Mouse (Mus musculus): ENCODE measurements at regions not wholly inside any gene's neighbourhood (a gene's known extent, or its start where the extent isn't known, plus 50 kb on each side); places are given as distances from the start of the nearest gene placed in this dataset.
A peak's percentile ranks its signal among the peaks of the same experiment; 100 is the strongest.
"Not testable (repeated sequence)": the region's sequence is repeated elsewhere in the genome, so short reads cannot be mapped to it uniquely, and the experiment has no call there.

DNA sequence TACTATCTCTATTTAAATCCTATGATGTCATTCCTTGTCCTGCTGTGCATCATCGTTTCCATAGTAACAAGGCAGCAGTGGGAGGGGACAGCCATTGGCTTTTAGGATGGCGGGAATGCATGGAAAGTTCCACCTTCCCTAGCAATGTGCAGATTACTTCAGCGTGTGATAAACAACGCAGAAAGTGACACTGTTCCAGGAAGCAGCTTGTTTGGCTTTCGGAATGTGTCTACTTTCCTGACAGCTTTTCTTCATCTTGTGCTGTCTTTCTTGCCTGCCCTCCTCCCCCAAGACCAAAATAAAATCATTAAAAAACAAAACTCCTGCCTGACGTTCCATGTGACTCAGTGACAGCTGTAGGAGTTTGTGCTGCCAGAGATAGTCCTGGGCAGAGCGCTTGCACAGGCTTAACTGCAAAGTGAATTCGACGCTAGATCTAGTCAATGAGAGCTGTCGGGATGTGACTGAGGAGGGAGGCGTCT, 149.6 kb downstream of the Enc1 start:
- DNase-seq, result peak; percentile 8

- DNase-seq, result no peak
Observed at GRCm38 (mm10) chr13:97388851-97389479, 148.1 kb downstream of the Enc1 start.

GRCm38 (mm10) chr13:97386511-97386910, 145.6 kb downstream of the Enc1 start:
- DNase-seq, result no peak

DNA sequence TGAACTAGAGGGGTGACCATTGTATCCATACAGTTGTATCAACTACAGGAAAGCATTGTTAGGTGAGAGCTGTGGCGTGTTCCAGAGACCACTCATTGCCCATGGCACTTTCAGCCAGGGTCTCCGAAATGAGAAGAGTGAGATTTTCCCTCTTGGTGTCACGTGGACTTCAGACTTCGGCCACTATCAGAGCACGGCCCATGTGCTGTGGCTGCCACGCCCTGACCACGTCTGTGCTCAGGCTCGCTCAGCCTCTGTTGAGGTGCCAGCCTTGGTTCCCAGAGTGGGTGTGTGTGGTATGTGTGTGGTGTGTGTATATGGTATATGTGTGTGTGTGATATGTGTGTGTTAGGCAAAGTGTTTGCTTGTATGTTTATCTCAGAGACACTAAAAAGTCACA, 144.6 kb downstream of the Enc1 start:
- no peak for DNase-seq

GRCm38 (mm10) chr13:97384091-97384777, 143.3 kb downstream of the Enc1 start:
- DNase-seq, result no peak

GRCm38 (mm10) chr13:97383351-97383750, 142.4 kb downstream of the Enc1 start:
- DNase-seq, result no peak

DNA sequence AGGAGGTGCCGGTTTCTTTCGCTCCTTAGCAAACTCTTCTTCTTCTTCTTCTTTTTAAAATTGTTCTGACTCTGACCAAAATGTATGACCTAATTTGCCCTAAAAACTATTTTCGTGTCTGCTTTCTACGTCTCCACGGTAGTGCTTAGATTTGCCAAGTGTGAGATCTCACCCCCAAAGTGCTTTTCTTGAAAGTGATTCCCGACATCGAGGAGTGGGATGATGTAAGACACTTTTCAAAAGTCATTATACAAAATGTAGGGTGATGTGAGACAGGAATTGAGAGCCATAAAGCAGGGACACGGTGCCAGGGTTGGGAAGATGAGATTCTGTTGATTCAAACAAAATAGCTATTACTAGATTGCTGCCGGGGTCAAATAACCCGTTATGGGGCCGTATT, 139.5 kb downstream of the Enc1 start:
- no peak for DNase-seq

GRCm38 (mm10) chr13:97376232-97376523, 135.3 kb downstream of the Enc1 start:
- no peak for DNase-seq

DNA sequence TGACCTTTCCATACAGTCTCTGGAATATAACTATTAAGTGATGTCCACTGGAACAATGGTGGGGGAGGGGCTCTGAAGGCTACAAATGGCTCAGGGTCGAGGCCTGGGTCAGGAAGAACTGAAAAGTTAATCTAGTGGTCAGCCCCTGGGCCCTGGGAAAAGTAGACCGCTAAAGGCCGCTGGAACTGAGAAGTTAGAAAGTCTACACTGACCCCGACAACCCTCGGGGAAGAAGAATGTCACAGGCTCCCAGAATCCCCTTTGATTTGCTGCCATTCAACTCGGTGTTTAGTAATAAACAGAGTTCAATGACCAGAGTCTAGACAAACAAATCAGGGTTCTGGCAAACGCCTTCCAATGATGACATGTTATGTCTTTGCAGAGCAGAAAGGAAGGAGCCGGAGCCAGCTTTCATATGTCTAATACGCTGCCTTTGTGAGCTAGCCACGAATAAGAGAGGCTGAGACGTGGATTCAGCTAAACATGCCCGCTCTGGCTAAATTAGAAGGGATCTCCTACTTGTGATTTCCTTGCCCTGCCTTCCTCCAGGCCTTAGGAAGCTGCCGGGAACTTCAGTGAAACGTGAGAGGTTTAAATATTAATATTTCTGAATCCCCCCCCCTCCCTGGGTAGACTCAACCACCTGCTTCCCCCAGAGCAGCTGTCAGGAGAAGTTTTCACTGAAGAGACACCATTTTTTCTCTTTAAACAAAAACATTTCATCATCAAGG, 134.8 kb downstream of the Enc1 start:
- DNase-seq, result peak; percentile 3

- DNase-seq, result no peak
Observed at GRCm38 (mm10) chr13:97372348-97372747, 131.4 kb downstream of the Enc1 start.

GRCm38 (mm10) chr13:97371200-97371599, 130.3 kb downstream of the Enc1 start:
- DNase-seq, result no peak

DNA sequence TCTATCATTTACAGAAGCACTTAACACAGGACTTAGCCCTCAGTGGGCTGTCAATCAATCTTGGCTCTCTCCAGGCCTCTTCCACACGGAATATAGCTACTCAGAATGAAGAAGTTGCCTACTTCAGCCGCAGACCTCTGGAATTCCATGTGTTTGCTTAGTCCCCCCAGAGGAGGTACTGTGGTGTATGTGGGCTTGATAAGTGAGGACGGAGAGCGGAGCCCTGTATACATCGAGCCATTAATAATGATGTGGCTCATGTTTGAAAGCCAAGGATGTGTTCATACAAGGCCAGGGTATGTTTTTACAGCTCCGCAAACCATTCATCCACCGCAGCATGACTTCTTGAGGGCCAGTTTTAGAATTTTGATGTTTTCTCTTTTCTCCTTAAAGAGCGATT, 125.8 kb downstream of the Enc1 start:
- DNase-seq, result no peak

GRCm38 (mm10) chr13:97365557-97366244, 124.8 kb downstream of the Enc1 start:
- no peak for DNase-seq

- DNase-seq, result no peak
Observed at GRCm38 (mm10) chr13:97365004-97365403, 124.1 kb downstream of the Enc1 start.

GRCm38 (mm10) chr13:97363765-97364164, 122.9 kb downstream of the Enc1 start:
- DNase-seq, result no peak

GRCm38 (mm10) chr13:97363214-97363613, 122.3 kb downstream of the Enc1 start:
- no peak for DNase-seq

DNA sequence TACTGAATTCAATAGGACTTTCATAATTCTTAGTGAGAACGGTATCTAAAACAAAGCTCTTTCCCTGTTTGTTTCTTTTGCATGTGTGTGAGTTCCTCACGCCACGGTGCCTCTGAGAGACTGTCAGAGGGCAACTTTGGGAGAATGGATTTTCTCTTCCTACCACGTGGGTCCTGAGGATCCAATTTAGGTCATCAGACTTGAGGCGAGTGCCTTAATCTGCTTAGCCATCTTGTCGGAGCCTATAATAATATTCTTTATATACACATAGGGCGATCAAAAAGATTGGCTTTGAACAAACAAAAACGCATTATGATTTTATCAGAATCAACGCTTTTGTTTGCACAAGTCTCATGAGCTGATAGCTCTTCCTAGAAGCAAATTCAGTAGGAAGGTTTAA, 119.6 kb downstream of the Enc1 start:
- no peak for DNase-seq

GRCm38 (mm10) chr13:97358781-97359305, 117.9 kb downstream of the Enc1 start:
- no peak for DNase-seq

- no peak for DNase-seq
Observed at GRCm38 (mm10) chr13:97358261-97358660, 117.4 kb downstream of the Enc1 start.

GRCm38 (mm10) chr13:97356923-97357807, 116.3 kb downstream of the Enc1 start:
- no peak for DNase-seq

DNA sequence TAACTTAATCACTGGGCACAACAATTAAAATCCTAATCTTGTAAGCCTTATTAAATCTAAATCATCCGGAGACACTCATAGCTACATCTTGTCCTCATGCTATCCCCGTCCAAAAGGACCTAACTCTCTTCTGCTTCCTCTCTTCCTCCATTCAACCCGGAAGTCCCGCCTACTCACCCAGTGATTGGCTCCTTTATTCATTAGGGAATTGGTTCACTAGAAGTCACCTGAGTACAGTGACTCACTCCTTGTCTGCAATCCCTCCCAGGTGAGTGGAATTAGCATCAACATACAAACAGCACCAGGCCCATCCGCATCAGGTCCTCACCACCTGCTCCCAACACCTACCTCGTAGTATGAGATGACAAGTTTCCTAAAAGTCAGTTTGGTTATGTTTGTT, 114.5 kb downstream of the Enc1 start:
- not testable (repeated sequence) for DNase-seq

DNA sequence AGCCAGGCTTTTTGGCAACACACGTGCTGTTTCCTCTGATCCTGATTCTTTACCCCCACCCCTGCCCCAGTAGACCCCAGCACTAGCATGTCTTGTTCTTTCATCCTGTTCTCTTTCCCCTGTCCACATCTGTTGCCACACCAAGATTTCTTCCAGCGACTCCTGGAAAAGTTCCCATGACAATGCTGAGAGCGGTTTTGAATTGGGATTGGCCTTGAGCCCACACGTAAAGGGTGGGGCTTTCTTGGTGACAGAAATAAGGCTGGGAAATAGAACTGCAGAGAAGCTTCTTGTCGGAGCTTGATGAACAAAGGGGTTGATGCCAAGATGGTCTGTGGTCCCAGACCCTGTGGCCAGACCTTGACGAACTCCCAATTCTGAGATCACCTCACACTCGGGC, 106.8 kb downstream of the Enc1 start:
- peak; percentile 44 for DNase-seq

All from adrenal gland, postnatal 10 days (tissue).